Mouse (Mus musculus) liver, embryonic 13.5 days (tissue): Measurements from ENCODE around the gene Ptpro. TPM values are rescaled to one million over a fixed set of nuclear protein-coding genes. Genes with fewer than 3 reads are reported as not detected.
"Not testable (repeated sequence)": the region's sequence is repeated elsewhere in the genome, so short reads cannot be mapped to it uniquely, and the experiment has no call there.

Experiments
- ATAC-seq: fragments of 200-750 bp; cut with Nextera tagmentation; 2 replicates; pipeline ENCODE4 v1.8.0; 2017; ENCODE audit warnings: low read depth, mild to moderate bottlenecking, moderate number of reproducible peaks, moderate library complexity
- DNase-seq: peaks from one replicate; pipeline ENCODE4 v3.0.0; 2022
- H3K27ac ChIP-seq: fragments of 300-500 bp; sonication (generic); 2 replicates; pipeline ENCODE4 v1.5.1; 2015; ENCODE audit warnings: moderate library complexity, mild to moderate bottlenecking, inconsistent platforms
- H3K27me3 ChIP-seq: fragments of 300-500 bp; sonication (generic); 2 replicates; pipeline ENCODE4 v1.6.1; 2015; ENCODE audit warnings: mild to moderate bottlenecking, inconsistent platforms
- H3K36me3 ChIP-seq: fragments of 300-500 bp; sonication (generic); 2 replicates; pipeline ENCODE4 v1.6.1; 2015; ENCODE audit warnings: mild to moderate bottlenecking, inconsistent platforms
- H3K4me1 ChIP-seq: fragments of 300-500 bp; sonication (generic); replicated peaks from 2 replicates; pipeline ENCODE4 v1.6.1; 2015; ENCODE audit warnings: inconsistent platforms
- H3K4me2 ChIP-seq: fragments of 300-500 bp; sonication (generic); 2 replicates; pipeline ENCODE4 v1.6.1; 2015; ENCODE audit warnings: inconsistent platforms, mild to moderate bottlenecking, moderate library complexity
- H3K4me3 ChIP-seq: fragments of 300-500 bp; sonication (generic); replicated peaks from 2 replicates; pipeline ENCODE4 v1.5.1; 2015; ENCODE audit warnings: mild to moderate bottlenecking, inconsistent platforms
- H3K9ac ChIP-seq: fragments of 300-500 bp; sonication (generic); 2 replicates; pipeline ENCODE4 v1.6.1; 2015; ENCODE audit warnings: mild to moderate bottlenecking, inconsistent platforms
- H3K9me3 ChIP-seq: fragments of 300-500 bp; sonication (generic); replicated peaks from 2 replicates; pipeline ENCODE4 v1.6.1; 2016; ENCODE audit warnings: inconsistent platforms
- WGBS: fragments of 180-500 bp; shearing (Covaris S2); methylation state at CpG from one replicate; pipeline ENCODE4 v1.1.7; 2015; ENCODE audit not compliant: insufficient replicate concordance; 5-methylcytosine and 5-hydroxymethylcytosine counted together
- polyA plus RNA-seq: library from polyadenylated mRNA; unstranded; fragments of >200 nt; fragmentation: Nextera tagmentation; extraction: Ambion mirVana; gene quantifications from 2 replicates; pipeline ENCODE4 v1.2.1, GENCODE M21; 2015

Ptpro gene
- polyA plus RNA-seq, 1 experiment from 2014 or later = 0.32 TPM

DNA sequence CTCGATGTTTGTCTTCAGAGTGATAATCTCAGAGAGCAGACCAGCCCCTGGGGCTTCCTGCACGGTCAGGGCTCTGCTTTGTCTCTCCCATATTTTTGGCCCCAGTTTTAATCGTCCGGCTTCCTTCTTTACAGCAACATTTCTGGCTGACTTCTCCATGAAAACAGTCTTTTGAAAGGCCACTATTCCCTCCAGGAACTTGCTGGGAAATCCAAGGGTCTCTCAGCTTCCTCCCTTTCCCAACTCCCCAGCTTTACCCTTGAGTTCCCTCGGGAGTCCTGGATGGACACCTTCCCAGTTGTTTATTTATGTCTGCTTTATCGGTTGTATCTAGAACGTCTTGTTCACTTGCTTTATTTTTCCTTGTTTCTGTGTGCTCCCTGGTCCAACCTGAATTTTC, 205.1 kb downstream of the Ptpro start:
- no peaks in the 10 kb centered on the region for H3K9me3 ChIP-seq
- no peaks in the 10 kb centered on the region; the same call in 1 of the 2 replicates for H3K4me1 ChIP-seq
- H3K27ac ChIP-seq = no peak overlapping the region
- DNase-seq = no peak
- H3K4me2 ChIP-seq = no peak overlapping the region
- H3K9ac ChIP-seq = no peak overlapping the region
- no peaks in the 10 kb centered on the region for H3K36me3 ChIP-seq
- H3K4me3 ChIP-seq = no peak overlapping the region
- no peaks in the 10 kb centered on the region for H3K27me3 ChIP-seq
- no peak for ATAC-seq
- WGBS = 38% methylated on average over 7 of the region's 7 CpGs

DNA sequence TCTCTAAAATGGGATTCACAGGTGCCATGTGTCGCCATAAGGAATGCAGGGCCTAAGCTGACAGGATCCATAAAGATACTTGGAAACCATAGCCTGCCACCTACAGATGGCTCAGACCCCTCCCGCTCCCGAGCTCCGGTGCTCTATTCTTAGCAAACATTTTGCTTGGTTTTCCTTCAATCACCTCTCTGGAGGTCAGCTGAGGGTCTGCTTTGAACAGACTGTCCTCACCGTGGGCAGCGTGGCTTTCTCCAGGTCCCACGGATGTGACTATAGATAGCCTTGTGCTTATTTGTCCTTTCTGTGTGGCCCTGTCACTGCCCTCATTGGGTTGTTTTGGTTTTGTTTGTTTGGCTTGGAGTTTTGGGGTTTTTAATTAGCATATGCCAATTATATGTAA, 206.0 kb downstream of the Ptpro start:
- Histone ChIP-seq H3K9me3 (no peaks in the 10 kb centered on the region), H3K27ac (no peak overlapping the region), H3K9ac (no peak overlapping the region), H3K27me3 (no peaks in the 10 kb centered on the region), H3K36me3 (no peaks in the 10 kb centered on the region), H3K4me3 (no peak overlapping the region), H3K4me2 (no peak overlapping the region), H3K4me1 (no peaks in the 10 kb centered on the region; the same call in 1 of the 2 replicates)
- no peak for DNase-seq
- no peak for ATAC-seq
- WGBS = 66% methylated on average over 7 of the region's 7 CpGs

DNA sequence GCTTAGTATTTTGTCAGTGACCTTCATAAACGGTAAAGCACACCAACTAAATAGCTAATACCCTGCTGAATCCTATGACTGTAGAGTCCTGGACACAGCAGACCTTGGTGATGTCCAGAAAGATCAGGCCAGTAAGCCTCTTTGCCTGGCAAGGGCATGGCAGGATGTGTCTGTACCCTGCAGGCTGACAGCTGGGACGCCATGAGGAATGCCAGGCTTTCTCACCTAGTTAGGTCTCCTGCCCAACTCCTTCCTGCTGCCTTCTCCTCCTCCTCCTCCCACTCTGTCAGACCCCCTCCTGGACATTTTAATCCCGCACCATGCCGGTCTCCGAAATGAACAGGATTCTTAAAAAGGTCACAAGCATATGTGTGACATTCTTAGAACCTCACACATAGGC, 211.7 kb downstream of the Ptpro start:
- Histone ChIP-seq H3K36me3 (no peaks in the 10 kb centered on the region), H3K4me3 (no peak overlapping the region), H3K4me1 (no peaks in the 10 kb centered on the region; the same call in 1 of the 2 replicates), H3K27ac (no peak overlapping the region), H3K4me2 (no peak overlapping the region), H3K9me3 (no peaks in the 10 kb centered on the region), H3K9ac (no peak overlapping the region), H3K27me3 (no peaks in the 10 kb centered on the region)
- ATAC-seq (no peak), DNase-seq (no peak)
- WGBS = 73% methylated on average over 5 of the region's 5 CpGs

DNA sequence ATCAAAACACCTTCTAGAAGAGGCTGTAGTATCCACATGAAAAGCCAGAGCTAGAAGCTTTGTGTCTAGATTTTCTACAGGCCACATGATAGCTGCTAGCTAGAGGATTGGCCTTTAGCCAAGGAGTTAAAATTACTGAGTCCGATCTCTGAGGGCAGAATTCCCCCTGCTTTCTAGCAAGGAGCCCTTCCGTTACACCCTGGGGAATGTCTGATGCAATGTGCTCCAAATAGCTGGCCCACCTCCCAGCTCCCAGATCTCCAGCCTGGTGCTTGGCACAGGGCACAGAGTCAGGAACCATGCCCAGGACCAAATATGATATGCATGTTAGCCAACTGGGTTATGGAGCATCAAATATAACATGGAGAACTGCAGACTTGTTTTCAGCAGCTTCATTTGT, 213.1 kb downstream of the Ptpro start:
- no peak overlapping the region for H3K9ac ChIP-seq
- H3K4me2 ChIP-seq = no peak overlapping the region
- no peak for DNase-seq
- no peak overlapping the region for H3K27ac ChIP-seq
- H3K4me1 ChIP-seq = no peaks in the 10 kb centered on the region
- no peak for ATAC-seq
- WGBS = 75% methylated on average over 2 of the region's 2 CpGs
- no peaks in the 10 kb centered on the region for H3K9me3 ChIP-seq
- H3K4me3 ChIP-seq = no peak overlapping the region
- no peaks in the 10 kb centered on the region for H3K36me3 ChIP-seq
- H3K27me3 ChIP-seq = no peaks in the 10 kb centered on the region

DNA sequence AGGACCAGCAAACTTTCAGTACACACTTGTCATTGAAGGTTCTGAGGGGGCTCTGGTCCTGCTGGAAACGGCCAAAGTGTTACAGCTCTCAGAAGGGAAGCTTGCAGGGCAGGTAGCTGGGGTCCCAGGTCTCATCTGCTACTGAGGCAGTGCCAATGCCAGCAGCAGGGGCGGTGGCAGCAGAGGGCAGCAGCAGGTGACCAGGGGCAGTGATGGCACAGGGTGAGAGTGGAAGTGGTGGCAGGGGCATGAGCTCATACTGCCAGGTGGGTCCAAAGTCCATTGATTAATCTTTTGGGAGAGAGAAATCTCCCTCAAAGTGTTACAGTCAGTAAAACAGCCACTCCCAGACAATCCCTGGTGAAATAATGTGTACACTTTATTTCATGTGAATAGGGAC, 214.1 kb downstream of the Ptpro start:
- Histone ChIP-seq H3K4me2 (no peak overlapping the region), H3K36me3 (no peaks in the 10 kb centered on the region), H3K4me1 (no peaks in the 10 kb centered on the region), H3K9ac (no peak overlapping the region), H3K9me3 (no peaks in the 10 kb centered on the region), H3K27ac (no peak overlapping the region), H3K27me3 (no peaks in the 10 kb centered on the region), H3K4me3 (no peak overlapping the region)
- ATAC-seq (no peak), DNase-seq (no peak)
- 47% methylated on average over 2 of the region's 2 CpGs for WGBS

DNA sequence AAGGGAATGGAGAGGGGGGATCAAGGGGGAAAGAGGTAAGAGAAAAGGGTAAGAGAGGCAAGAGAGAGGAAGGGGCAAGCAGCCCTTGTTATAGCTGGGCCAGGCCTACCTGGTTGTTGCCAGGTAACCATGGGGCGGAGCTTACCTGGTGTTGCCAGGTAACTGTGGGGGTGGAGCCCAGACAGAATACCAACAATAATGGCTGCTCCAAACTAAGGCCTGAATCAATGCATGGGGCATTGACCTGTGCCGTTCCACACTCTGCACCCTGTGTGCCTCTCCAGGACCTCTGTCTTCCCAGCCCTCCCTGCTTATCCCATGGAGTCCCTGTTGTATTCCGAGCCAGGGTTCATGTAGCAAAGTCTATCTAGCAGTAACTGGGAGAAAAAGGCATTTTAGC, 215.6 kb downstream of the Ptpro start:
- Histone ChIP-seq H3K27ac (no peak overlapping the region), H3K4me3 (no peak overlapping the region), H3K4me2 (no peak overlapping the region), H3K36me3 (no peaks in the 10 kb centered on the region), H3K9ac (no peak overlapping the region), H3K9me3 (no peaks in the 10 kb centered on the region), H3K4me1 (no peaks in the 10 kb centered on the region), H3K27me3 (no peaks in the 10 kb centered on the region)
- ATAC-seq (no peak), DNase-seq (no peak)
- WGBS = 72% methylated on average over 3 of the region's 3 CpGs

DNA sequence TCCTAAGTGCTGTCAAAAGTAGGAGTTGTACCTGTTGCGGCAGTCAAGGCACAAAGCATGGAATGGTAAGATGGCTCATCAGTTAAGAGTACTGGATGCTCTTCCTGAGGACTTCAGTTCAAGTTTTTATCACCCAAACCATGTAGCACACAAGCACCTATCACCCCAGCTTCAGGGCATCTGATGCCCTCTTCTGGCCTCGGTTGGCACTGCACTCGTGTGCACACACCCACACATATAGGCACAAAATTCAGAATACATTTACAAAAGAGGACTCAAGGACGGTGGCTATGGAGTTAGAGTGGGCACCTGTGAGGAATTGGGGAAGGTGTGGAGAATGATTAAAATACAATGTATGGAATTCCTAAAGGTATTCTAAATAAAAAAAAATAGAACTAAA, 217.4 kb downstream of the Ptpro start:
- Histone ChIP-seq H3K4me1 (no peaks in the 10 kb centered on the region), H3K9ac (no peak overlapping the region), H3K4me3 (no peak overlapping the region), H3K4me2 (no peak overlapping the region), H3K27ac (no peak overlapping the region), H3K36me3 (no peaks in the 10 kb centered on the region), H3K27me3 (no peaks in the 10 kb centered on the region), H3K9me3 (no peaks in the 10 kb centered on the region)
- ATAC-seq (no peak), DNase-seq (no peak)
- 87% methylated on average over 4 of the region's 4 CpGs for WGBS

DNA sequence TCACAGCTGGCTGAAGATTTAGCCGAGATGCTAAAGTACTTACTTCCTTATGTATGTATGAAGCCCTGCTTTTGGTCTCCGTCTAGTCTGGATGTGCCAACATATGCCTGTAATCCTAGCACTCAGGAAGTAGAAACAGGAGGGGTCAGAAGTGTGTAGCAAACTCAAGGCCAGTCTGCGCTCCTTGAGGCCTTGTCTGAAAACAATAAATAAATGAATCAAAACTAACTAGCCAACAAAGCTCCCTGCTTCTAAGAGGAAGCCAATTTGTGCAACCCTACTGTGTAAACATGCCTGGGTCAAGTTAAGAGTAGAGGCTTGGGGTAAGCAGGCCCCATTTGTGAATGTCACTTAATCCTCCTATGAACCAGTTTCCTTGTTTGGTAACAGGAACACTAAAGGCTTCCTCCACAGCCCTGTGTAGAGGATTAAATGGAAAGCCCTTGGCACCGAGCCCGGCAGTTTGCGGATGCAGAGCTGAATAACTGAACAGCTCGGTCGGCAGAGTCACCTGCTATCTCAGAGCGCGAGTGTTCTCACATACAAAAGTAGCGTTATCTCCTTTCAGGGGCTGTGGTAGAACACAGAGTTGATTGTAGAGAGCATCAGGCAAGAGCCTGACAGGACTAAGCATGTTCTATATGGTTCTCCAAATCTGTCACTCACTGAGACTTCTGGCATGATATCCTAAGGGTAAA, 218.9 kb downstream of the Ptpro start:
- no peak overlapping the region for H3K4me2 ChIP-seq
- H3K4me1 ChIP-seq = no peaks in the 10 kb centered on the region
- H3K27me3 ChIP-seq = no peaks in the 10 kb centered on the region
- no peak overlapping the region for H3K27ac ChIP-seq
- WGBS = 70% methylated on average over 11 of the region's 11 CpGs
- no peak overlapping the region for H3K4me3 ChIP-seq
- DNase-seq = no peak
- no peak for ATAC-seq
- no peak overlapping the region for H3K9ac ChIP-seq
- no peaks in the 10 kb centered on the region; the same call in 1 of the 2 replicates for H3K9me3 ChIP-seq
- H3K36me3 ChIP-seq = no peaks in the 10 kb centered on the region

DNA sequence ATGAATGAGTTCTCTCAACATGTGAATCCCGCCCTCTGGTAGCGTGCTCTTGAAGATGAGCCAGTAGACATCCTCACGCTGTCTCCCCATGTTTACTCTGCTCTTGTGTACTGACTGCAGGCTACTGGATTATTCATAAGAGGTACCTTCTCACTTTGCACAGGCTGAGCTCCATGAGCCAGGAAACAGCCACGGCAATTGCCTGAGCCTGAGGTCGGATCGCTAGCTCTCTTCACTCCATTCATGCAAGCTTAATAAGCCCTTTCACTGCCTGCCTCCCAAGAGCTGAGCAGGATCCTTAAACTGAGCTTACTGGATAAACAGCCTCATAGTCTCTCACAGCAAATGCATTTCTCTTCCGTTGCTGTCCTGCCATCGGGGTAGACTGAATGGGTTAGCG, 220.0 kb downstream of the Ptpro start:
- H3K27ac ChIP-seq = no peak overlapping the region
- no peak for DNase-seq
- H3K9me3 ChIP-seq = no peaks in the 10 kb centered on the region; the same call in 1 of the 2 replicates
- no peaks in the 10 kb centered on the region for H3K4me1 ChIP-seq
- 86% methylated on average over 9 of the region's 9 CpGs for WGBS
- no peak for ATAC-seq
- no peaks in the 10 kb centered on the region for H3K27me3 ChIP-seq
- no peak overlapping the region for H3K4me3 ChIP-seq
- no peak overlapping the region for H3K4me2 ChIP-seq
- H3K9ac ChIP-seq = no peak overlapping the region
- H3K36me3 ChIP-seq = no peaks in the 10 kb centered on the region

DNA sequence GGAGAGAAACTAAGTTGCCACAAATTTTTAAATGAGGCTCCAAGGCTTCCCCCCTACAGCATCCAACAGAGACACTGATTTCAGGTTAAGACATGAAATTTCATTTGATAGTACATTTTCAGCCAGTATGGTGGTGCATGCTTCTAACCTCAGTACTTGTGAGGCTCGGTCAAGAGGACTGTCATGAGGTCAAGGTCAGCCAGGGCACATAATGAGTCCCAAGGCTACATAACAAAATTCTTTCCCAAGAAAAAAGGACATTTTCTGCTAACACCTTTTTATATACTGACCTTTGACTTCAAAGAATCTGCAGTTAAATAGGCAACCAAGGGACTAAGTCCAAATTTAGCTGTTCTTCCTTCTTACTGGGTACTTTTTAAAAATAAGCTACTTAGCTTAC, 221.3 kb downstream of the Ptpro start:
- ATAC-seq = no peak

DNA sequence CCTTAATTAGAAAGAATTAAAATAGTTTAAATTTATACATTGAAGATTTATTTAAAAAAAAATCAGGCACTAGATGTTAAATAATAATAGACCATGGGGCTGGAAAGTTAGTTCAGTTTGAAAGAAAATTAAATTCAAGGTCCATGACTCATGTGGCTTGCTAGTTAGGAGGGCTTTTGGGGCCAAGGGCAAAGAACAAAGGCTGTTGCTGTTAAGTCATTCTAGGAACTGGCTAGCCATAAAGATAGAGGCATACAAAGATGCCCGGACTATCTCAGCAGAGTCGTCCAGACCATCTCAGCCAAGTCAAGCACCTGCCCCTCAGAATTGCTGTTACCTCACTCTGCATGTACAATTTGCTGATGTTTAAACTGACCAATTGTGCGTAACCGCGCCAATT, 223.6 kb downstream of the Ptpro start:
- not testable (repeated sequence) for H3K27ac ChIP-seq, H3K27me3 ChIP-seq, H3K4me3 ChIP-seq, ATAC-seq, H3K9ac ChIP-seq, H3K4me1 ChIP-seq, H3K4me2 ChIP-seq, DNase-seq, H3K9me3 ChIP-seq, H3K36me3 ChIP-seq
- 93% methylated on average over 5 of the region's 5 CpGs for WGBS

More for the DNA sequence above, 221.3 kb downstream of the Ptpro start:
- H3K27me3 ChIP-seq = no peaks in the 10 kb centered on the region
- H3K4me2 ChIP-seq = no peak overlapping the region
- no peak overlapping the region for H3K4me3 ChIP-seq
- DNase-seq = no peak
- no peak overlapping the region for H3K9ac ChIP-seq
- no peaks in the 10 kb centered on the region for H3K36me3 ChIP-seq
- no peaks in the 10 kb centered on the region; the same call in 1 of the 2 replicates for H3K9me3 ChIP-seq
- 51% methylated on average over 1 of the region's 1 CpGs for WGBS
- H3K4me1 ChIP-seq = no peaks in the 10 kb centered on the region
- H3K27ac ChIP-seq = no peak overlapping the region

DNA sequence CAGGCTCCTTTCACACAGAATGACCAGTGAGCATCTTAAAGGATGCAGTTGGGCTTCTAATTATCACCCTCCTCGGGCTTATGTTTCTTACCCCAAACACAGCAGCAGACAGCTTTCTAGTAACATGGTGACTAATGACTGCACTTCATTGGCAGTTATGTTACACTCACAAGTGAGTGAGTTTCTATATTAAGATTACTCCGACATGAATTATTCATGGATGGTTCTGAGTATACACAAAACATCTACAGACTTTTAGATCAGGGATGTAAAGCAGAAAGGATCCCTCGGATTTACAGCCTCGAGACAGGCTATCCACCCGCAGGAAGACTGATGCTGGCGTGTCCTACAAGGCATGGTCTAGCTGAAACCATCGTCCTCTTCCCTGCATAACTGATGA, 230.8 kb downstream of the Ptpro start:
- Histone ChIP-seq H3K4me2 (no peak overlapping the region), H3K9ac (no peak overlapping the region), H3K4me1 (no peaks in the 10 kb centered on the region), H3K27ac (no peak overlapping the region), H3K27me3 (no peaks in the 10 kb centered on the region), H3K36me3 (no peaks in the 10 kb centered on the region), H3K9me3 (no peaks in the 10 kb centered on the region), H3K4me3 (no peak overlapping the region)
- WGBS = 71% methylated on average over 7 of the region's 7 CpGs
- DNase-seq (no peak), ATAC-seq (no peak)
